22 mouse cellular contexts compared by ENCODE assay signal in the genomic region with DNA sequence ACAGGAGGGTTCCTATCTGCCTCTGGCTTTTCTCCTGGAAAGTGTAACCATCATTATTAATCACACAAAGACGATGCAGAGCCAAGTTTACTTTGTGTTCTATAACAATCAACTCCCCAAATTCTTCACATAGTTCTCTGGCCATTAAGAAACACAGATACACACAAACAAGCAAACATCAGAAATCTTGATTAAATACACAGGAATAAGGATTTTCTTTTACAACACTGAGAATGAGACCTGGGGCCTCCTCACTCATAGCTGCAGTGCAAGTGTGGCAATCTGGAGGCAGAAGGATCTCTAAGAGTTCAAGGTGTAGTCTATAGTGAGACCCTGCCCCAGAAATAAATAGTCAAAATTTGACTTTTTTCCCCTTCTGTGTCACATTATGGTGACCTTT. TPM values are rescaled to one million over a fixed set of nuclear protein-coding genes. Genes with fewer than 3 reads are reported as not detected.
A peak's percentile ranks its signal among the peaks of the same experiment; 100 is the strongest.
DNase-seq lines count a peak whose midpoint lies in the region; ATAC-seq and TF ChIP-seq lines count a peak whose summit lies in the region.
"Had no signal": no experiment of that assay in that cellular context is flagged by ENCODE, and none has a peak within 500 bp of the region (broad histone marks: within the 10 kb centered on the region; RNA-seq: fewer than 3 reads in every experiment).

No protein-coding gene starts in this region.

- TF ChIP-seq EP300 in liver, postnatal 0 days (IDR thresholded peaks at IDR 0.05; ENCODE audit: low read depth), result no peak

- TF ChIP-seq CTCF in liver, postnatal 0 days (IDR thresholded peaks at IDR 0.05; ENCODE audit: low read depth), result no peak

- 74% methylated on average over 1 of the region's 1 CpGs for WGBS in liver, postnatal 0 days (ENCODE audit: insufficient replicate concordance)
- WGBS in liver, embryonic 11.5 days, result 78% methylated on average over 1 of the region's 1 CpGs
- WGBS in neural tube, embryonic 12.5 days, result 89% methylated on average over 1 of the region's 1 CpGs
- 67% methylated on average over 1 of the region's 1 CpGs for WGBS in neural tube, embryonic 15.5 days

- ATAC-seq in liver, postnatal 0 days, result no peak
- no peak for ATAC-seq in liver, embryonic 11.5 days (replicated peaks; ENCODE audit: low FRiP score)
- no peak for ATAC-seq in neural tube, embryonic 12.5 days (ENCODE audit: low FRiP score, low read depth)
- ATAC-seq in neural tube, embryonic 15.5 days (ENCODE audit: low FRiP score), result no peak
- ATAC-seq: forebrain, embryonic 14.5 days had no signal

- H3K27ac ChIP-seq in liver, postnatal 0 days (ENCODE audit: low read depth), result no peak overlapping the region
- H3K27ac ChIP-seq in liver, embryonic 11.5 days (ENCODE audit: low read depth, low read length), result no peak overlapping the region
- H3K27ac ChIP-seq in neural tube, embryonic 12.5 days, result no peak overlapping the region
- H3K27ac ChIP-seq in neural tube, embryonic 15.5 days (replicated peaks), result no peak overlapping the region
- H3K27ac ChIP-seq: embryonic facial prominence, embryonic 15.5 days; forebrain, embryonic 10.5 days; gastrocnemius, adult 2 months; hindbrain, embryonic 12.5 days had no signal

- H3K4me1 ChIP-seq in liver, postnatal 0 days (ENCODE audit: insufficient read depth), result peaks cover 22% of the 10 kb centered on the region
- H3K4me1 ChIP-seq in liver, embryonic 11.5 days (replicated peaks; ENCODE audit: control insufficient read depth, insufficient read depth, low read length), result peaks cover 16% of the 10 kb centered on the region
- peaks cover 26% of the 10 kb centered on the region for H3K4me1 ChIP-seq in neural tube, embryonic 12.5 days
- H3K4me1 ChIP-seq in neural tube, embryonic 15.5 days, result peaks cover 49% of the 10 kb centered on the region

- no peaks in the 10 kb centered on the region for H3K9me3 ChIP-seq in liver, postnatal 0 days (ENCODE audit: low read length)
- no peaks in the 10 kb centered on the region for H3K9me3 ChIP-seq in liver, embryonic 11.5 days (ENCODE audit: control insufficient read depth, low read length)
- no peaks in the 10 kb centered on the region for H3K9me3 ChIP-seq in neural tube, embryonic 12.5 days
- H3K9me3 ChIP-seq in neural tube, embryonic 15.5 days (replicated peaks), result no peaks in the 10 kb centered on the region
- H3K9me3 ChIP-seq: embryonic facial prominence, embryonic 15.5 days; forebrain, embryonic 10.5 days; hindbrain, embryonic 12.5 days had no signal

- H3K9ac ChIP-seq in liver, postnatal 0 days (replicated peaks), result no peak overlapping the region
- H3K9ac ChIP-seq in liver, embryonic 11.5 days (ENCODE audit: low read depth, low read length), result no peak overlapping the region
- no peak overlapping the region for H3K9ac ChIP-seq in neural tube, embryonic 12.5 days
- no peak overlapping the region for H3K9ac ChIP-seq in neural tube, embryonic 15.5 days (replicated peaks)
- H3K9ac ChIP-seq: embryonic facial prominence, embryonic 15.5 days; hindbrain, embryonic 12.5 days had no signal

- DNase-seq in liver, postnatal 0 days, result no peak
- no peak for DNase-seq in liver, embryonic 11.5 days (ENCODE audit: low spot score)
- DNase-seq in neural tube, embryonic 10.5 days (ENCODE audit: extremely low spot score, low spot score), result no peak
- peak; percentile 40 for DNase-seq in R1 (ENCODE audit: low read depth, low spot score)
- DNase-seq in right cerebral cortex, postnatal 4 days, result no peak
- DNase-seq: adrenal gland, postnatal 10 days; cerebellum, adult 11 months; cerebellum, adult 8-10 months; cerebellum, postnatal 14 days; embryo, embryonic 11 days; gastrocnemius, adult 2 months; gastrocnemius, postnatal 25 days; heart, postnatal 10 days; heart, postnatal 4 days had no signal

- H3K4me3 ChIP-seq in liver, postnatal 0 days (ENCODE audit: low read depth, low read length), result no peak overlapping the region
- no peak overlapping the region for H3K4me3 ChIP-seq in liver, embryonic 11.5 days (ENCODE audit: low read depth, low read length)
- no peak overlapping the region for H3K4me3 ChIP-seq in neural tube, embryonic 12.5 days
- H3K4me3 ChIP-seq in neural tube, embryonic 15.5 days (replicated peaks), result no peak overlapping the region
- H3K4me3 ChIP-seq: embryonic facial prominence, embryonic 15.5 days; erythroblast, embryonic 14.5 days; forebrain, embryonic 10.5 days; hindbrain, embryonic 12.5 days had no signal

- no peaks in the 10 kb centered on the region for H3K27me3 ChIP-seq in liver, postnatal 0 days (ENCODE audit: insufficient read depth, low read length)
- no peaks in the 10 kb centered on the region for H3K27me3 ChIP-seq in liver, embryonic 11.5 days (replicated peaks; ENCODE audit: control insufficient read depth, insufficient read depth, low read length)
- no peaks in the 10 kb centered on the region for H3K27me3 ChIP-seq in neural tube, embryonic 12.5 days (replicated peaks)
- H3K27me3 ChIP-seq in neural tube, embryonic 15.5 days (replicated peaks), result no peaks in the 10 kb centered on the region
- H3K27me3 ChIP-seq: CH12.LX; embryonic facial prominence, embryonic 15.5 days; hindbrain, embryonic 12.5 days had no signal

- peak overlapping the region; percentile 95; the same call in 1 of the 2 replicates for H3K4me2 ChIP-seq in liver, postnatal 0 days (ENCODE audit: low read depth, low read length)
- no peak overlapping the region; the same call in 1 of the 2 replicates for H3K4me2 ChIP-seq in liver, embryonic 11.5 days
- peak overlapping the region; percentile 94; the same call in 1 of the 2 replicates for H3K4me2 ChIP-seq in neural tube, embryonic 12.5 days (replicated peaks)
- H3K4me2 ChIP-seq in neural tube, embryonic 15.5 days, result peak overlapping the region; percentile 95; the same call in 1 of the 2 replicates

- H3K36me3 ChIP-seq in liver, postnatal 0 days (replicated peaks; ENCODE audit: insufficient read depth, low read length), result peaks cover 26% of the 10 kb centered on the region
- H3K36me3 ChIP-seq in liver, embryonic 11.5 days (ENCODE audit: control insufficient read depth, insufficient read depth, low read length), result peaks cover 33% of the 10 kb centered on the region
- peaks cover 48% of the 10 kb centered on the region for H3K36me3 ChIP-seq in neural tube, embryonic 12.5 days
- peaks cover 45% of the 10 kb centered on the region for H3K36me3 ChIP-seq in neural tube, embryonic 15.5 days

RNA-seq across cellular contexts. Expression of a gene that starts 2.9 kb away (rescaled TPM):
- polyA plus RNA-seq in liver, postnatal 0 days (2015; fragmentation: Nextera tagmentation; extraction: Ambion mirVana), result 4.5 and 4.9 TPM in 2 replicates
- polyA plus RNA-seq in liver, embryonic 11.5 days (2014; fragmentation: Nextera tagmentation; extraction: Ambion mirVana), result 20.8 and 24.5 TPM in 2 replicates
- 23.9 and 27.0 TPM in 2 replicates for polyA plus RNA-seq in neural tube, embryonic 12.5 days (2016; fragmentation: Nextera tagmentation; extraction: Ambion mirVana)
- polyA plus RNA-seq in neural tube, embryonic 15.5 days (2015; fragmentation: Nextera tagmentation; extraction: Ambion mirVana), result 18.6 and 19.5 TPM in 2 replicates

RNA-seq across cellular contexts. Expression of a gene that starts 9.8 kb away (rescaled TPM):
- polyA plus RNA-seq in liver, postnatal 0 days (2015; fragmentation: Nextera tagmentation; extraction: Ambion mirVana), result 2.7 TPM in 2 replicates
- polyA plus RNA-seq in liver, embryonic 11.5 days (2014; fragmentation: Nextera tagmentation; extraction: Ambion mirVana), result 12.0 and 12.5 TPM in 2 replicates
- polyA plus RNA-seq in neural tube, embryonic 12.5 days (2016; fragmentation: Nextera tagmentation; extraction: Ambion mirVana), result 148 and 158 TPM in 2 replicates
- 131 and 160 TPM in 2 replicates for polyA plus RNA-seq in neural tube, embryonic 15.5 days (2015; fragmentation: Nextera tagmentation; extraction: Ambion mirVana)

RNA-seq across cellular contexts. Expression of a gene that starts 24.8 kb away (rescaled TPM):
- 1.7 and 1.9 TPM in 2 replicates for polyA plus RNA-seq in liver, postnatal 0 days (2015; fragmentation: Nextera tagmentation; extraction: Ambion mirVana)
- polyA plus RNA-seq in liver, embryonic 11.5 days (2014; fragmentation: Nextera tagmentation; extraction: Ambion mirVana), result 13.4 and 14.5 TPM in 2 replicates
- 6.8 and 8.5 TPM in 2 replicates for polyA plus RNA-seq in neural tube, embryonic 12.5 days (2016; fragmentation: Nextera tagmentation; extraction: Ambion mirVana)
- 2.1 and 3.6 TPM in 2 replicates for polyA plus RNA-seq in neural tube, embryonic 15.5 days (2015; fragmentation: Nextera tagmentation; extraction: Ambion mirVana)

RNA-seq across cellular contexts. Expression of a gene that starts 25.3 kb away (rescaled TPM):
- polyA plus RNA-seq in liver, postnatal 0 days (2015; fragmentation: Nextera tagmentation; extraction: Ambion mirVana), result 11.1 and 12.7 TPM in 2 replicates
- 55.3 and 55.9 TPM in 2 replicates for polyA plus RNA-seq in liver, embryonic 11.5 days (2014; fragmentation: Nextera tagmentation; extraction: Ambion mirVana)
- polyA plus RNA-seq in neural tube, embryonic 12.5 days (2016; fragmentation: Nextera tagmentation; extraction: Ambion mirVana), result 74.1 and 75.9 TPM in 2 replicates
- polyA plus RNA-seq in neural tube, embryonic 15.5 days (2015; fragmentation: Nextera tagmentation; extraction: Ambion mirVana), result 32.8 and 38.2 TPM in 2 replicates

RNA-seq across cellular contexts. Expression of a gene that starts 43.2 kb away (rescaled TPM):
- 6.4 and 8.2 TPM in 2 replicates for polyA plus RNA-seq in liver, postnatal 0 days (2015; fragmentation: Nextera tagmentation; extraction: Ambion mirVana)
- polyA plus RNA-seq in liver, embryonic 11.5 days (2014; fragmentation: Nextera tagmentation; extraction: Ambion mirVana), result 40.4 and 43.4 TPM in 2 replicates
- 79.1 and 82.8 TPM in 2 replicates for polyA plus RNA-seq in neural tube, embryonic 12.5 days (2016; fragmentation: Nextera tagmentation; extraction: Ambion mirVana)
- polyA plus RNA-seq in neural tube, embryonic 15.5 days (2015; fragmentation: Nextera tagmentation; extraction: Ambion mirVana), result 71.4 and 79.3 TPM in 2 replicates
